Mouse (Mus musculus): Measurements from ENCODE around the gene Syn3. TPM values are rescaled to one million over a fixed set of nuclear protein-coding genes. Genes with fewer than 3 reads are reported as not detected.

The Syn3 gene
- polyA plus RNA-seq, 1 experiment, result 25.2 TPM

- DNase-seq (ENCODE audit: low read depth), result peak; percentile 73
- TF ChIP-seq POLR2A (IDR thresholded peaks at IDR 0.05; ENCODE audit: borderline replicate concordance, extremely low read depth, insufficient read depth, insufficient read length, poor library complexity, severe bottlenecking) (no peak), CTCF (IDR thresholded peaks at IDR 0.05; ENCODE audit: borderline replicate concordance, extremely low read depth, insufficient read depth, insufficient read length) (no peak)
Observed at GRCm38 (mm10) chr10:86069341-86069740, 429.4 kb downstream of the Syn3 start.

- TF ChIP-seq POLR2A (IDR thresholded peaks at IDR 0.05; ENCODE audit: borderline replicate concordance, extremely low read depth, insufficient read depth, insufficient read length, poor library complexity, severe bottlenecking) (no peak), CTCF (IDR thresholded peaks at IDR 0.05; ENCODE audit: borderline replicate concordance, extremely low read depth, insufficient read depth, insufficient read length) (no peak)
- no peak for DNase-seq (ENCODE audit: low read depth)
Observed at GRCm38 (mm10) chr10:86067911-86068310, 430.8 kb downstream of the Syn3 start.

GRCm38 (mm10) chr10:86066651-86067050 is 432.0 kb downstream of the Syn3 start:
- DNase-seq (ENCODE audit: low read depth), result no peak
- TF ChIP-seq POLR2A (IDR thresholded peaks at IDR 0.05; ENCODE audit: borderline replicate concordance, extremely low read depth, insufficient read depth, insufficient read length, poor library complexity, severe bottlenecking), result no peak
- no peak for TF ChIP-seq CTCF (IDR thresholded peaks at IDR 0.05; ENCODE audit: borderline replicate concordance, extremely low read depth, insufficient read depth, insufficient read length)

GRCm38 (mm10) chr10:86065661-86066060 is 433.0 kb downstream of the Syn3 start:
- no peak for DNase-seq (ENCODE audit: low read depth)
- TF ChIP-seq POLR2A (IDR thresholded peaks at IDR 0.05; ENCODE audit: borderline replicate concordance, extremely low read depth, insufficient read depth, insufficient read length, poor library complexity, severe bottlenecking), result no peak
- no peak for TF ChIP-seq CTCF (IDR thresholded peaks at IDR 0.05; ENCODE audit: borderline replicate concordance, extremely low read depth, insufficient read depth, insufficient read length)

- TF ChIP-seq POLR2A (IDR thresholded peaks at IDR 0.05; ENCODE audit: borderline replicate concordance, extremely low read depth, insufficient read depth, insufficient read length, poor library complexity, severe bottlenecking) (no peak), CTCF (IDR thresholded peaks at IDR 0.05; ENCODE audit: borderline replicate concordance, extremely low read depth, insufficient read depth, insufficient read length) (peak; percentile 93)
- peak; percentile 88 for DNase-seq (ENCODE audit: low read depth)
Observed at GRCm38 (mm10) chr10:86064937-86065336, 433.8 kb downstream of the Syn3 start.

- TF ChIP-seq POLR2A (IDR thresholded peaks at IDR 0.05; ENCODE audit: borderline replicate concordance, extremely low read depth, insufficient read depth, insufficient read length, poor library complexity, severe bottlenecking), result no peak
- TF ChIP-seq CTCF (IDR thresholded peaks at IDR 0.05; ENCODE audit: borderline replicate concordance, extremely low read depth, insufficient read depth, insufficient read length), result no peak
- DNase-seq (ENCODE audit: low read depth), result no peak
Observed at GRCm38 (mm10) chr10:86063018-86063384, 435.7 kb downstream of the Syn3 start.

GRCm38 (mm10) chr10:86062261-86063017 is 436.3 kb downstream of the Syn3 start:
- DNase-seq (ENCODE audit: low read depth), result no peak
- TF ChIP-seq POLR2A (IDR thresholded peaks at IDR 0.05; ENCODE audit: borderline replicate concordance, extremely low read depth, insufficient read depth, insufficient read length, poor library complexity, severe bottlenecking) (no peak), CTCF (IDR thresholded peaks at IDR 0.05; ENCODE audit: borderline replicate concordance, extremely low read depth, insufficient read depth, insufficient read length) (no peak)

GRCm38 (mm10) chr10:86060267-86060666 is 438.4 kb downstream of the Syn3 start:
- TF ChIP-seq CTCF (IDR thresholded peaks at IDR 0.05; ENCODE audit: borderline replicate concordance, extremely low read depth, insufficient read depth, insufficient read length) (no peak), POLR2A (IDR thresholded peaks at IDR 0.05; ENCODE audit: borderline replicate concordance, extremely low read depth, insufficient read depth, insufficient read length, poor library complexity, severe bottlenecking) (no peak)
- no peak for DNase-seq (ENCODE audit: low read depth)

GRCm38 (mm10) chr10:86057712-86058111 is 441.0 kb downstream of the Syn3 start:
- TF ChIP-seq CTCF (IDR thresholded peaks at IDR 0.05; ENCODE audit: borderline replicate concordance, extremely low read depth, insufficient read depth, insufficient read length) (no peak), POLR2A (IDR thresholded peaks at IDR 0.05; ENCODE audit: borderline replicate concordance, extremely low read depth, insufficient read depth, insufficient read length, poor library complexity, severe bottlenecking) (no peak)

GRCm38 (mm10) chr10:86057286-86057685 is 441.4 kb downstream of the Syn3 start:
- DNase-seq (ENCODE audit: low read depth), result no peak
- no peak for TF ChIP-seq CTCF (IDR thresholded peaks at IDR 0.05; ENCODE audit: borderline replicate concordance, extremely low read depth, insufficient read depth, insufficient read length)
- no peak for TF ChIP-seq POLR2A (IDR thresholded peaks at IDR 0.05; ENCODE audit: borderline replicate concordance, extremely low read depth, insufficient read depth, insufficient read length, poor library complexity, severe bottlenecking)

More at GRCm38 (mm10) chr10:86057712-86058111, 441.0 kb downstream of the Syn3 start:
- no peak for DNase-seq (ENCODE audit: low read depth)

- TF ChIP-seq POLR2A (IDR thresholded peaks at IDR 0.05; ENCODE audit: borderline replicate concordance, extremely low read depth, insufficient read depth, insufficient read length, poor library complexity, severe bottlenecking) (no peak), CTCF (IDR thresholded peaks at IDR 0.05; ENCODE audit: borderline replicate concordance, extremely low read depth, insufficient read depth, insufficient read length) (peak; percentile 20; the same call in 1 of the 2 replicates)
- no peak for DNase-seq (ENCODE audit: low read depth)
Observed at GRCm38 (mm10) chr10:86056297-86056903, 442.3 kb downstream of the Syn3 start.
